Mouse (Mus musculus): ENCODE measurements around the gene Shc2.

Shc2 gene

DNA sequence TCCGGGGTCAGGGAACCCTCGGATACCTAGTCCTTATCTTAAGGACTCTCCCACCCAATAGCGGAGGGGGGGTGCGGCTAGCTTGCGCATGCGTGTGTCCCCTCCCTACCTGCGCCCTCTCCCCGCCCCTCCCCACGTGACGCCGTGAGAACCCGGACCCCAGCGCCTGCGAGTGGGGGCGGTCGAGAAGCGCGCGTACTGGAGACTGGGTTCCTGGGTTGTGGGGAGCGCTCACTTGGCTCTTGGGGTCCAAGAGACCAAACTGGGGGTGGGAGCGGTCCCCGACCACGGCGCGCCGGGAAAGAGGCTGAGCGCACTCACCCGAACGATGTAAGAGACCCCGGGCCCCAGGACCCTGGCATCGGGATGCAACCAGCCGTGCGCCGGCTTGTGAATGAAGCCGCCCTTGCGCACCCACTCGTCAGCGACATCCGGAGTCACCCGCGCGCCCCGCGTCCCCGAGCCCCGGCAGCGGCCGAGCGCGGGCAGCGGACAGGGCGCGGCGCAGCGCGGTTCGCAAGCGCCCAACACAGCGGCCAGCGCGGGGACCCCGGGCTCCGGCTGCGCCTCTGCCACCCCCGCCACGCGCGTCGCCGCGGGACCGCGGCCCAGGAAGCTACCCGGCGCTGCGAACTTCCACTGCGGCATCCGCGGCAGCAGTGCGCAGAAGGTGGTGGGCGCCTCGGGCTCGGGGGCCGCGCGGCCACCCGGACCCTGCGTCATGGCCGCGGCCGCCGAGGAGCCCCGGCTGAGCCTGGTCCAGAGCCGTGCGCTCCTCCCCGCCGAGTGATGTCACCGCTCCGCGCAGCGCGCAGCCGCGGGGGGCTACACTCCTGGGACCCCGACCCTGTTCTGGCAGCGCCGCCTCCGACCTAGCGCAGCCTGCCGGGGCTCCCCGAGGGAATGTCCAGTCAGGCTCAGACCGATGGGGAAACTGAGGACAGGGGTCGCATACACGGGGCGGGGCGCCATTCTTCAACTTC is at the start of gene Shc2:
TSS of gene Shc2 (minus strand) at position 791 of the 983 bp plus-strand sequence.
- peak; percentile 81 for DNase-seq (ENCODE audit: low spot score)

DNA sequence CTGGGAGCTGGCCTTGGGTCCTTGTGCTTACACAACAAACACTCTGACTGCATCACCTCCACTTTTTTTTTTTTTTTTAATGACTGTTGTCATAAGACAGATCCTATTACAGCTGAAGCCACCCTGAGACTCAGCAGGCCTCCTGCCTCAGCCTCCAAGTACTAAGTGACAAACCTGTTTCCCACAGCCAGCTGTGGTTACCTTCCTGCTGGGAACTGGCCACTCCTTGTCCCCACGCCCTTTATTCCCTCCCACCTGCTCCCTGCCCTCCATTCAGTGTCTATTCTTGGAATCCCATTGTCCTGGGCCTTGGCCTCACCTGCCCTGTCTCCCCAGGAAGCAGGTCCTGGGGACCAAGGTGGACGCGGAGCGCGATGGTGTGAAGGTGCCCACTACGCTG is 49.8 kb upstream of the Shc2 start:
- DNase-seq (ENCODE audit: low spot score), result no peak

DNA sequence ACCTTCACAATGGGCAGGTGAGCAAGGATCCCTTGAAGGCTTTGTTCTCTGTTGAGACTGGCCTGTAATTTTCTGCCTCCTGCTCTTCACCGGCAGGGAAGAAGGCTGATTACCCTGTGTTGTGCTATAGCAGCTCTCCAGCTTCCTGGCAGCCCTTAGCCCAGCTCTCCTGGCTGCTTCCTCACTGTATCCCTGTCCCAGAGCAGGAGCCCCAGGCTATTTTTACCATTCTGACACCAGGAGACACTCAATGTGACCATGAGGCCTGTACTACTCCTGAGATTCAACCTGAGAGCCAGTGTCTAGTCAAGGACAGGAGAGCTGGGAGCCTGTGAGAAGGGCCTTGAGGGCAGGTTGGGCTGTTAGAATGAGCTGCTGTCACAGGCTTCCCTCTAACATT is 49.0 kb upstream of the Shc2 start:
- DNase-seq (ENCODE audit: low spot score), result no peak

DNA sequence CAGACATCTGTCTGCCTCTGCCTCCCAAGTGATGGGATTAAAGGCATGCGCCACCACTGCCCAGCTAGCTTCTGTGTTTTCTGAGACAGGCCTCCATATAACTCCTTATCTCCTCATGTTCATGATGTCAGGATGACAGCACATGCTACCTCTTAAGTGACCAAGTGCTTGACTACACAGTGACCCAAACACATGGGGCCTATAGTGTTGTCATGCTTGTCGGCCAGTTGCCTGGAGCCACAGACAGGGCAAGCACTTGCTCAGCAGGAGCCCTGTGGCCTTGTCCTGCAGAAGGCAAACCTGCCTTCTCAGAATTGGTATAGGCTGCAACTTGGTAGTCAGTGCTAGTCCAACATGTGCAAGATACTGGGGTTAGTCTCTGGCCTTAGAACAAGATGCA is 48.5 kb upstream of the Shc2 start:
- no peak for DNase-seq (ENCODE audit: low spot score)

- DNase-seq (ENCODE audit: low spot score), result no peak
These were observed 47.3 kb upstream of the Shc2 start for GRCm38 (mm10) chr10:79684770-79685600.

GRCm38 (mm10) chr10:79683726-79684640 is 46.3 kb upstream of the Shc2 start:
- no peak for DNase-seq (ENCODE audit: low spot score)

DNA sequence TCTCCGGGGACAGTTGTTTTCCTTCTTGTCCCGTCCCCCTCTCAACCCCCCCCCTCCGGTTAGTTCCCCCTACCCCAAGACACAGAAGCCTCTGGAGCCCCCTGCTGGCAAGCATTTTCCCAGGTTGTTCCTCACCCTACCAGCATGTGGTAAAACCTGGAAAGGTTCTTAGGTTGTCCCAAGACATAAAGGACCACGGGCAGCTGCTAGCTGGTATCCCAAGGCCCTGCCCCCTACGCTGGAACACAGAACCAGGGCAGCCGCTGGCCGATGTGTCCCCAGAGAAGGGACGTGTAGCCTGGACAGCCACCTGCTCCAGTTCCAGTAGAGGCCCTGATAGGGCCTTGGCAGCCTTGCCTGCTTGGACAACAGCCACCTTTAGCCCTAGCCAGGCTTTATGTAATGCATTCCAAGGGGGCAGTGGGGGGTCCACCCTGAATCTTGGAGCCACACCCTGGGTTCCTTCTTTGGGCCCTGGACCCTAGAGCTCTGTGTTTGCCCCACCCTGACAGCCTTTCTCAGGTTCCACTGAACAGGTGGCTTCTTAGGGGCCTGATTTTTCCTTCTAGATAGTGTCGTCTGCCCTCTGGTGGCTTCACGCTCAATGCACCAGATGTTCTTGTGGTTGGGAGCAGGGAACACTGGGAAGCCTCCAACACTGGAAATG is 45.3 kb upstream of the Shc2 start:
- DNase-seq (ENCODE audit: low spot score), result peak; percentile 72

DNA sequence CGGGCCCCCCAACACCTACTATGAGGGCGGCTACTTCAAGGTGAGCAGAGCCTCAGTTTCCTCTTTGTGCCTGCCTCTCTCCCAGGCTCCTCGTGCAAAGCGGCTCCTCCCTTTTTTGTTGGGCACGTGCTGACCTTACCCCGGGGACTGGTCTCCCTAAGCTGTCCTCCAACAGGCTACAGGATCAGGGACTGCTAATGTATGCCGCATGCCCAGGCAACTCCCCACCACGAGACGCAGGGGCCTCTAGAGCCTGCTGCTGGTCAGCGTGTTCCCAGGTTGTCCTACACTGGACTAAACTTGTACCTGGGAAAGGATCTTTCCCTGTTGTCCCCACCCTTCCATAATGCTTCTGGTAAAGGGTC is 44.8 kb upstream of the Shc2 start:
- no peak for DNase-seq (ENCODE audit: low spot score)

GRCm38 (mm10) chr10:79681591-79682245 is 44.0 kb upstream of the Shc2 start, which contains the start of gene Cdc34:
TSS of gene Cdc34 (plus strand) at chr10:79682195.
- peak; percentile 98 for DNase-seq (ENCODE audit: low spot score)

DNA sequence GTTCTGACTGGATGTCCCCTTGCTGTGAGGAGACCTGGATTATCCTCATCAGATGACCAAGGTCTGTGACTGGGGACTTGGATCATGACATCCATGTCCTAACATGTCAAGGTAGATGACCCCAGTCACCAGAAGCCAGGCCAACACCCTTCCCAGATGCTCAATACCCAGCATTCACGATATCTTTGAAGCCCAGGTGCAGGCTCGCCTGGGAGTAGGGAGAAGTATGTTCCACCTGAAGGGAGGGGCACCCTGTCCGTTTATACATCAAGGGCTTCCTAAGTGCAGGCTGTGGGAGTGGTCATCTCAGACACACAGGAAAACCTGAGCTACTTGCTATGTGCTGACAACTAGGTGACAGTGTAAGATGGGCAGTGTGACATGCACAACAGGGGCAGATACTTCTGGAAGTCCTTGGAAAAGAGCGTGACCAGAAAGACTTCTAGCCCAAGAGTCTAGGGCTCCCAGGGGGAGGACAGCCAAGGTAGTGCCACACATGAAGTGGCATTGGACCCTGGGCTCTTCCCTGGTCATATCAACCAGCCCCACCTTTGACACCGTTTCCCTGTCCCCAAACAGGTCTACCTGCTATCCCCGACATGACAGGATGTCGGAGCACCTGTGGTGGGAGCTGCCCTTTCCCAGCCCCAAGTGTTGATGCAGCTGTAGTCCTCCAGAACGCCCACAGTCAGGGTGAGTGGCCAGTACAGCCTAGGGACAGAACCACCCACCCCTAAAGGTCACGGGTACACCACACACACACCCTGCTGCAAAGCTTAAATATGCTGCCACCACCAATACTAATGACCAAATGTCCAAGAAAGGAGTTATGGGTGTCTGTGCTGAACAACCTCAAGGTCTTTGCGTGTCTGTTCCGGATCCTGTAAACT is 43.1 kb upstream of the Shc2 start:
- DNase-seq (ENCODE audit: low spot score), result no peak

DNA sequence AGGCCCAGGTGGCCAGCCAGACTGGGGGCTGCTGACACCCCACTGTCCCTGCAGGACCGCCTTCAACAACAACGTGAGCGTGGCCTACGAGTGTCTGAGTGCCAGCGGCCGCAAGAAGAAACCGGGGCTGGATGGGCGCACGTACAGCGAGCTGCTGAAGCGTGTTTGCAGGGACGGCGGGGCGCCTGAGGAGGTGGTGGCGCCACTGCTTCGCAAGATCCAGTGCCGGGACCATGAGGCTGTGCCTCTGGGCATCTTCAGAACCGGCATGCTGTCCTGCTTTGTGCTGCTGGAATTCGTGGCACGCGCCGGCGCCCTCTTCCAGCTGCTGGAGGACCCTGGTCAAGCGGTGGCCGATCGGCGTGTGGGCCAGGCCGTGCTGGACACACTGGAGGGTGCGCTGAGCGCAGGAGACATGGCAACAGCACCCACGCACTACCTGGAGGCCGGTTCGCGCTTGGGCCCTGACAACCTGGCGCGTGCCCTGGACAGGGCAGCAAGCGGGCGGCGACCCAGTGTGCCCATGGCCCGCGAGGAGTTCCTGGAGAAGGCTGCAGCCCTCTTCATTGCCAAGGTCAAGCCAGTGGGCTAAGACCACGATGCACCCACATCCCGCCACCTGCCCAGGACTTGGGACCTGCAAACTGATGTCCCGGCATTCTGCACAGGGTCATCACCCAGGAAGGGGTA is 37.8 kb upstream of the Shc2 start:
- no peak for DNase-seq (ENCODE audit: low spot score)

DNA sequence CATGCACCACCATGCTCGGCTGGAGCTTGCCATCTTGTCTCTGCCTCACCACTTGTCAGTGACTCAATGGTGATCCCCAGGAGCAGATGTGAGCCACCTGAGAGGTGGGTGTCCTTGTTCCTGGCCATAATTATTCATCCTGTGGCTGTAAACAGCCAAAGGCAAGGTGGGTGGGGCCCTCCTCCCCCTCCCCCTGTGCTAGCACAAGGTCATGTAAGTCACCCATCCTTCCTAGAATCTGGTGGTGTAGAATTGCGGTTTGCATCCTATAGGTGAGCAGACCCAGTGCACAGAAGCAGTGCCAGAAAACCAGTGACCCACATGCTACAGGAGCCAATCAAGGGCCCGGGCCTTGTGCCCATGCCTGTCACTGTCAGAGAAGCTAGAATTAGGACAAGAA is 35.3 kb upstream of the Shc2 start:
- DNase-seq (ENCODE audit: low spot score), result no peak

DNA sequence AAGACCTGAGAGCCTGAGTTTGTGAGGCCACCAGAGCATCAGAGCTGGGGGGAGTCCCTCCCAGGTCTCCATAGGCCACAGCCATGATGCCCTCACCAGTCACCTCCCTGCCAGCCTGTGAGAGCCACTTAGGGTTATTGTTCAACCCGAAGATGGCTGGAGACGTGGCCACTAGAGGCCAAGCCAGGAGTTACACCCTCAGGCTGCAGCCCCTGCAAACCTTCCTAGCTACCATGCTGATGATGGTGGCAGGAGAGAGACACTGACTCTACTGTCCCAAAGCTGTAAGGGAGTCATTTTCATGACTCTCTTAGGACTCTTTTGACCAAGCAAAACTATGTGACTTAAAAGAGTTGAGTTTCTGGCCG is 34.4 kb upstream of the Shc2 start:
- peak; percentile 38 for DNase-seq (ENCODE audit: low spot score)

GRCm38 (mm10) chr10:79671396-79672087 is 33.8 kb upstream of the Shc2 start:
- DNase-seq (ENCODE audit: low spot score), result peak; percentile 68

- no peak for DNase-seq (ENCODE audit: low spot score)
These were observed 32.6 kb upstream of the Shc2 start for GRCm38 (mm10) chr10:79670071-79670888.

GRCm38 (mm10) chr10:79669576-79670057 is 31.9 kb upstream of the Shc2 start:
- DNase-seq (ENCODE audit: low spot score), result peak; percentile 90
